Mouse (Mus musculus) limb, embryonic 14.5 days (tissue): Measurements from ENCODE around the gene Luzp1. TPM values are rescaled to one million over a fixed set of nuclear protein-coding genes. Genes with fewer than 3 reads are reported as not detected.

Experiments
- ATAC-seq: fragments of 200-750 bp; cut with Nextera tagmentation; 2 replicates; pipeline ENCODE4 v1.8.0; 2017; ENCODE audit warnings: low read depth, moderate number of reproducible peaks, moderate TSS enrichment; ENCODE audit not compliant: low FRiP score
- DNase-seq: peaks from one replicate; pipeline ENCODE4 v3.0.0-alpha.2; 2015; ENCODE audit warnings: low spot score
- H3K27ac ChIP-seq: fragments of 300-500 bp; sonication (generic); replicated peaks from 2 replicates; pipeline ENCODE4 v1.5.1; 2014; ENCODE audit warnings: low read depth, mild to moderate bottlenecking, low read length, moderate library complexity, mixed read lengths
- H3K27me3 ChIP-seq: fragments of 300-500 bp; sonication (generic); 2 replicates; pipeline ENCODE4 v1.6.1; 2014; ENCODE audit warnings: low read length, mixed read lengths; ENCODE audit not compliant: control insufficient read depth, insufficient read depth
- H3K36me3 ChIP-seq: fragments of 300-500 bp; sonication (generic); 2 replicates; pipeline ENCODE4 v1.6.1; 2014; ENCODE audit warnings: mild to moderate bottlenecking, low read length, moderate library complexity, mixed read lengths; ENCODE audit not compliant: control insufficient read depth, insufficient read depth
- H3K4me1 ChIP-seq: fragments of 300-500 bp; sonication (generic); 2 replicates; pipeline ENCODE4 v1.6.1; 2014; ENCODE audit warnings: antibody characterized with exemption, low read length, mixed read lengths; ENCODE audit not compliant: control insufficient read depth, insufficient read depth
- H3K4me2 ChIP-seq: fragments of 300-500 bp; sonication (generic); replicated peaks from 2 replicates; pipeline ENCODE4 v1.6.1; 2014; ENCODE audit warnings: low read depth, mild to moderate bottlenecking, low read length, moderate library complexity; ENCODE audit not compliant: severe bottlenecking
- H3K4me3 ChIP-seq: fragments of 300-500 bp; sonication (generic); replicated peaks from 2 replicates; pipeline ENCODE4 v1.5.1; 2014; ENCODE audit warnings: low read length
- H3K9ac ChIP-seq: fragments of 300-500 bp; sonication (generic); 2 replicates; pipeline ENCODE4 v1.6.1; 2014; ENCODE audit warnings: mild to moderate bottlenecking, low read depth, low read length, moderate library complexity; ENCODE audit not compliant: severe bottlenecking
- H3K9me3 ChIP-seq: fragments of 300-500 bp; sonication (generic); 2 replicates; pipeline ENCODE4 v1.6.1; 2016; ENCODE audit warnings: low read length; ENCODE audit not compliant: control insufficient read depth
- POLR2A ChIP-seq: fragments of 200-500 bp; IDR thresholded peaks from 2 replicates; pipeline ENCODE4 v1.8.0; 2012; ENCODE audit warnings: inconsistent platforms, mild to moderate bottlenecking, moderate library complexity, borderline replicate concordance; ENCODE audit not compliant: insufficient read depth, insufficient read length; ENCODE audit errors: extremely low read depth
- WGBS: fragments of 180-500 bp; shearing (Covaris S2); extraction: QIAGEN DNeasy Blood & Tissue Kit; methylation state at CpG from one replicate; pipeline ENCODE4 v1.1.7; 2014; 5-methylcytosine and 5-hydroxymethylcytosine counted together
- polyA plus RNA-seq, 2 experiments: library from polyadenylated mRNA; depleted of rRNA in 1 of 2; stranded (reverse) in 1 of 2; unstranded in 1 of 2; fragments of >200 nt; fragmentation: Nextera tagmentation in 1 of 2; extraction: Ambion mirVana in 1 of 2; gene quantifications; 2 replicates each; pipeline versions ENCODE4 v1.2.1 to v1.2.3; 2012 to 2014

The Luzp1 gene
- polyA plus RNA-seq, 2 experiments = 21.8 to 112 TPM

- Histone ChIP-seq H3K4me1 (peaks cover 6% of the 10 kb centered on the region; the same call in 1 of the 2 replicates), H3K9me3 (no peaks in the 10 kb centered on the region), H3K4me3 (no peak overlapping the region), H3K27ac (no peak overlapping the region), H3K9ac (no peak overlapping the region), H3K27me3 (no peaks in the 10 kb centered on the region), H3K4me2 (no peak overlapping the region), H3K36me3 (peaks cover 24% of the 10 kb centered on the region)
- TF ChIP-seq POLR2A = no peak
- DNase-seq (no peak), ATAC-seq (no peak)
- WGBS = 90% methylated on average over 4 of the region's 4 CpGs
Observed at GRCm38 (mm10) chr4:136587221-136587827, 117.8 kb downstream of the Luzp1 start.

- H3K27ac ChIP-seq = no peak overlapping the region
- no peak overlapping the region for H3K4me2 ChIP-seq
- no peaks in the 10 kb centered on the region for H3K27me3 ChIP-seq
- peaks cover 3% of the 10 kb centered on the region; the same call in 1 of the 2 replicates for H3K4me1 ChIP-seq
- 91% methylated on average over 4 of the region's 4 CpGs for WGBS
- H3K36me3 ChIP-seq = peaks cover 21% of the 10 kb centered on the region
- H3K9ac ChIP-seq = no peak overlapping the region
- no peaks in the 10 kb centered on the region for H3K9me3 ChIP-seq
- TF ChIP-seq POLR2A = no peak
- H3K4me3 ChIP-seq = no peak overlapping the region
- DNase-seq (no peak), ATAC-seq (no peak)
Observed at GRCm38 (mm10) chr4:136588003-136588402, 118.4 kb downstream of the Luzp1 start.

GRCm38 (mm10) chr4:136592111-136592510 lies 122.5 kb downstream of the Luzp1 start:
- H3K27ac ChIP-seq = no peak overlapping the region
- ATAC-seq = no peak
- 56% methylated on average over 4 of the region's 4 CpGs for WGBS

GRCm38 (mm10) chr4:136594006-136594405 lies 124.4 kb downstream of the Luzp1 start:
- Histone ChIP-seq H3K4me1 (no peaks in the 10 kb centered on the region), H3K4me3 (no peak overlapping the region), H3K27me3 (no peaks in the 10 kb centered on the region), H3K27ac (no peak overlapping the region), H3K9ac (no peak overlapping the region), H3K9me3 (no peaks in the 10 kb centered on the region), H3K36me3 (peaks cover 18% of the 10 kb centered on the region), H3K4me2 (no peak overlapping the region)
- no peak for ATAC-seq
- WGBS = 96% methylated on average over 2 of the region's 2 CpGs
- DNase-seq = no peak
- no peak for TF ChIP-seq POLR2A

More at GRCm38 (mm10) chr4:136592111-136592510, 122.5 kb downstream of the Luzp1 start:
- no peaks in the 10 kb centered on the region for H3K4me1 ChIP-seq
- H3K4me3 ChIP-seq = no peak overlapping the region
- no peak overlapping the region for H3K4me2 ChIP-seq
- H3K9ac ChIP-seq = no peak overlapping the region
- H3K36me3 ChIP-seq = peaks cover 21% of the 10 kb centered on the region
- H3K27me3 ChIP-seq = no peaks in the 10 kb centered on the region
- no peak for TF ChIP-seq POLR2A
- H3K9me3 ChIP-seq = no peaks in the 10 kb centered on the region
- DNase-seq = no peak

- H3K27ac ChIP-seq = no peak overlapping the region
- TF ChIP-seq POLR2A = no peak
- H3K9ac ChIP-seq = no peak overlapping the region
- H3K4me3 ChIP-seq = no peak overlapping the region
- DNase-seq = no peak
- H3K4me1 ChIP-seq = no peaks in the 10 kb centered on the region
- ATAC-seq = no peak
- peaks cover 15% of the 10 kb centered on the region for H3K36me3 ChIP-seq
- no peak overlapping the region for H3K4me2 ChIP-seq
- H3K9me3 ChIP-seq = no peaks in the 10 kb centered on the region
- no peaks in the 10 kb centered on the region for H3K27me3 ChIP-seq
- 80% methylated on average over 6 of the region's 6 CpGs for WGBS
Observed at GRCm38 (mm10) chr4:136595221-136595620, 125.7 kb downstream of the Luzp1 start.

GRCm38 (mm10) chr4:136598268-136598876 lies 128.8 kb downstream of the Luzp1 start:
- Histone ChIP-seq H3K27me3 (no peaks in the 10 kb centered on the region), H3K9me3 (no peaks in the 10 kb centered on the region), H3K4me2 (no peak overlapping the region), H3K4me1 (peaks cover 10% of the 10 kb centered on the region), H3K9ac (no peak overlapping the region), H3K27ac (no peak overlapping the region), H3K36me3 (no peaks in the 10 kb centered on the region), H3K4me3 (no peak overlapping the region)
- no peak for TF ChIP-seq POLR2A
- ATAC-seq (no peak), DNase-seq (no peak)
- 92% methylated on average over 7 of the region's 7 CpGs for WGBS
